Mouse (Mus musculus): Measurements from ENCODE around the gene Olfr1555-ps1. TPM values are rescaled to one million over a fixed set of nuclear protein-coding genes. Genes with fewer than 3 reads are reported as not detected.

Gene Olfr1555-ps1
- total and polyA plus RNA-seq, 3 experiments, result not detected

- TF ChIP-seq MEF2A (IDR thresholded peaks at IDR 0.05; ENCODE audit: borderline replicate concordance, low read depth, low read length), result no peak
- TF ChIP-seq ELF1 (IDR thresholded peaks at IDR 0.05; ENCODE audit: low read depth, low read length), result no peak
- TF ChIP-seq CTCF (conservative IDR thresholded peaks at IDR 0.05 in 1 of 2, IDR thresholded peaks at IDR 0.05 in 1 of 2; ENCODE audit: low read depth in 2 of 2, low read length in 2 of 2), result no peak
- no peak for TF ChIP-seq ZMIZ1 (IDR thresholded peaks at IDR 0.05; ENCODE audit: low read depth, low read length)
- no peak for TF ChIP-seq IRF4 (IDR thresholded peaks at IDR 0.05; ENCODE audit: low read depth, low read length)
- TF ChIP-seq JUN (IDR thresholded peaks at IDR 0.05; ENCODE audit: insufficient read depth, low read depth, low read length), result no peak
- Histone ChIP-seq H3K4me2 (ENCODE audit: insufficient read depth, low read depth, poor library complexity, severe bottlenecking) (no peak overlapping the region), H3K9ac (ENCODE audit: insufficient read depth, low read depth) (no peak overlapping the region), H3K9me3 (replicated peaks; ENCODE audit: low read length) (no peaks in the 10 kb centered on the region), H3K27ac (ENCODE audit: insufficient read depth, low read depth) (no peak overlapping the region), H3K4me1 (ENCODE audit: control insufficient read depth in 1 of 2, insufficient read depth in 2 of 2) (no peaks in the 10 kb centered on the region), H3K36me3 (replicated peaks in 1 of 2; ENCODE audit: control insufficient read depth in 1 of 2, insufficient read depth in 1 of 2, low read length in 1 of 2) (no peaks in the 10 kb centered on the region), H3K27me3 (replicated peaks) (no peaks in the 10 kb centered on the region), H3K4me3 (replicated peaks in 1 of 3; ENCODE audit: low read depth in 2 of 3, low read length in 2 of 3, poor library complexity in 1 of 3) (no peak overlapping the region), H3K79me2 (replicated peaks; ENCODE audit: control insufficient read depth, extremely low read depth, insufficient read depth, poor library complexity, severe bottlenecking) (no peaks in the 10 kb centered on the region)
- DNase-seq (ENCODE audit: extremely low read depth), result no peak
- dilution Hi-C loops (cut with MboI; ENCODE audit: extremely low pct_ligation_motif_present, extremely low pct_unique_long_range_greater_than_20kb, low sequenced_read_pairs) (no loop called here), in situ Hi-C loops (cut with MboI; ENCODE audit: low pct_ligation_motif_present, low pct_unique_long_range_greater_than_20kb, low sequenced_read_pairs) (no loop called here)
These were observed 24.5 kb downstream of the Olfr1555-ps1 start for GRCm38 (mm10) chr19:12145452-12145851.

DNA sequence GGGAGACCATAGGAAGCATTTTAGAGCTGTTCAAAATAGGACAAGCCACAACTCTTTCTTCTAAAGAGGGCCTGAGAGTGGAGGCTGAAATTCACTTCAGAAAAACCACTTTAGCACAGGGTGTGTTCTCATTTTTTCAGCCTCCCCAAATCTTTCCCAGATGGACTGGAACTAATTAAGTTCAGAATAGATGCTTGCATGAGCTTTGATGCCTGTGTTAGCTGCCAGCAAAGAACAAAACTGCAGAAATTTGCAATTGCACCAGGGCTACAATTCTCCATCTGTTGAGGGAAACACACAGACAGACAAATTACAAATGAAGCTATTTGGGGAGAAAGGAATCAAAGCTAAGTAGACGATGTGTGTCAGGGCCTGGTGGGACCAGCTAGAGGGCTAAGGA is 26.6 kb downstream of the Olfr1555-ps1 start:
- TF ChIP-seq USF2 (conservative IDR thresholded peaks at IDR 0.05; ENCODE audit: low read depth, low read length) (no peak), POLR2AphosphoS2 (IDR thresholded peaks at IDR 0.05; ENCODE audit: low read depth, low read length) (no peak), MAFK (IDR thresholded peaks at IDR 0.05; ENCODE audit: insufficient replicate concordance, low read length) (no peak), E2F4 (IDR thresholded peaks at IDR 0.05; ENCODE audit: insufficient replicate concordance, low read depth, low read length) (no peak), UBTF (IDR thresholded peaks at IDR 0.05; ENCODE audit: low read depth, low read length) (no peak), CHD1 (IDR thresholded peaks at IDR 0.05; ENCODE audit: low read depth, low read length) (no peak), CTCF (conservative IDR thresholded peaks at IDR 0.05 in 1 of 2, IDR thresholded peaks at IDR 0.05 in 1 of 2; ENCODE audit: low read depth in 2 of 2, low read length in 2 of 2) (no peak), MYC (IDR thresholded peaks at IDR 0.05; ENCODE audit: low read depth, low read length) (no peak), RAD21 (IDR thresholded peaks at IDR 0.05; ENCODE audit: low read depth, low read length) (no peak), MAZ (IDR thresholded peaks at IDR 0.05; ENCODE audit: low read depth, low read length) (no peak), SIN3A (IDR thresholded peaks at IDR 0.05; ENCODE audit: low read length) (no peak), PAX5 (IDR thresholded peaks at IDR 0.05; ENCODE audit: low read length) (no peak), JUND (conservative IDR thresholded peaks at IDR 0.05; ENCODE audit: low read depth, low read length) (no peak), ZKSCAN1 (IDR thresholded peaks at IDR 0.05; ENCODE audit: borderline replicate concordance, low read depth, low read length) (no peak)
- H3K4me2 ChIP-seq (ENCODE audit: insufficient read depth, low read depth, poor library complexity, severe bottlenecking), result no peak overlapping the region
- no peak overlapping the region for H3K4me3 ChIP-seq (replicated peaks in 1 of 3; ENCODE audit: low read depth in 2 of 3, low read length in 2 of 3, poor library complexity in 1 of 3)
- H3K9me3 ChIP-seq (replicated peaks; ENCODE audit: low read length), result no peaks in the 10 kb centered on the region
- H3K27ac ChIP-seq (ENCODE audit: insufficient read depth, low read depth), result no peak overlapping the region
- in situ Hi-C loops (cut with MboI; ENCODE audit: low pct_ligation_motif_present, low pct_unique_long_range_greater_than_20kb, low sequenced_read_pairs) (no loop called here), dilution Hi-C loops (cut with MboI; ENCODE audit: extremely low pct_ligation_motif_present, extremely low pct_unique_long_range_greater_than_20kb, low sequenced_read_pairs) (no loop called here)
- no peaks in the 10 kb centered on the region for H3K27me3 ChIP-seq (replicated peaks)
- no peaks in the 10 kb centered on the region for H3K79me2 ChIP-seq (replicated peaks; ENCODE audit: control insufficient read depth, extremely low read depth, insufficient read depth, poor library complexity, severe bottlenecking)
- DNase-seq (ENCODE audit: extremely low read depth), result no peak
- no peaks in the 10 kb centered on the region for H3K36me3 ChIP-seq (replicated peaks in 1 of 2; ENCODE audit: control insufficient read depth in 1 of 2, insufficient read depth in 1 of 2, low read length in 1 of 2)
- no peak overlapping the region for H3K9ac ChIP-seq (ENCODE audit: insufficient read depth, low read depth)
- no peaks in the 10 kb centered on the region for H3K4me1 ChIP-seq (ENCODE audit: control insufficient read depth in 1 of 2, insufficient read depth in 2 of 2)

Data from CH12.LX (cell line).